Mouse (Mus musculus): ENCODE data around the gene Ubald2. TPM values are rescaled to one million over a fixed set of nuclear protein-coding genes. Genes with fewer than 3 reads are reported as not detected.

Gene Ubald2
- total and polyA plus RNA-seq, 3 experiments = 56.8 to 77.7 TPM; not detected in 1

GRCm38 (mm10) chr11:116447822-116448221, 13.9 kb downstream of the Ubald2 start:
- peak; percentile 38 for TF ChIP-seq SMC3 (IDR thresholded peaks at IDR 0.05; ENCODE audit: low read depth, low read length)
- TF ChIP-seq JUND (IDR thresholded peaks at IDR 0.05; ENCODE audit: low read depth, low read length) = no peak
- no peak for TF ChIP-seq ZMIZ1 (IDR thresholded peaks at IDR 0.05; ENCODE audit: low read depth, low read length)
- peak in 1 of 3 experiments; percentile 11; a peak in 1 of 6 replicates for TF ChIP-seq CTCF (IDR thresholded peaks at IDR 0.05 in 2 of 3, conservative IDR thresholded peaks at IDR 0.05 in 1 of 3; ENCODE audit: control insufficient read depth in 1 of 3, insufficient read depth in 1 of 3, low read depth in 2 of 3, low read length in 3 of 3, poor library complexity in 1 of 3, severe bottlenecking in 1 of 3)
- TF ChIP-seq UBTF (IDR thresholded peaks at IDR 0.05; ENCODE audit: borderline replicate concordance, insufficient read depth, low read depth, low read length) = no peak
- Histone ChIP-seq H3K79me2 (ENCODE audit: control insufficient read depth, insufficient read depth, low read length, poor library complexity) (no peaks in the 10 kb centered on the region), H3K9me3 (replicated peaks; ENCODE audit: insufficient read depth, low read length) (no peaks in the 10 kb centered on the region), H3K4me1 (ENCODE audit: control insufficient read depth in 1 of 2, insufficient read depth in 2 of 2, low read length in 2 of 2) (no peaks in the 10 kb centered on the region), H3K9ac (ENCODE audit: control insufficient read depth, low read depth, low read length, poor library complexity, severe bottlenecking) (no peak overlapping the region), H3K4me3 (ENCODE audit: control insufficient read depth in 1 of 2, insufficient read depth in 1 of 2, low read depth in 2 of 2, low read length in 2 of 2) (no peak overlapping the region), H3K27ac (ENCODE audit: control insufficient read depth, low read depth, low read length) (no peak overlapping the region), H3K36me3 (ENCODE audit: control insufficient read depth in 1 of 2, insufficient read depth in 2 of 2, low read length in 2 of 2) (no peaks in the 10 kb centered on the region), H3K27me3 (ENCODE audit: control insufficient read depth in 1 of 2, insufficient read depth in 2 of 2, low read length in 2 of 2) (no peaks in the 10 kb centered on the region)
- no peak for DNase-seq (ENCODE audit: low read depth, low spot score)

DNA sequence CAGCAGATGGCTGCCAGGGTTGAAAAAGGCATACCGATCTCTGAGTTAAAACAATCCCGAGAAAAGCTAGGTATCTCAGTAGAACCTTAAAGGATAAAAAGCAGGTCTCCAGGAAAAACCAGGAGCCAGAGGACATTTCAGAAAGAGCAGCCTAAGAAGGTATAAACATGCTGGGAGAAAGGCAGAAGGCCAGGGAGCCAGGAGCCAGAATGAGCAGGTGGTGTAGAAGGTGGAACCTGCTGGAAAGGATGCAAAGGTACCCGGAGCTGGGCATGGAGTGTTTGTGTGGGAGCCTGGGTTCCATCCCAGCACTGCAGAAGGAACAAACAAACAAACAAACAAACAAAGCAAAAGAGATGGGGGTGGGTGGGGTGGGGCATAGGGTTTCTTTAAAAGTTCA, 15.4 kb downstream of the Ubald2 start:
- no peaks in the 10 kb centered on the region for H3K9me3 ChIP-seq (replicated peaks; ENCODE audit: insufficient read depth, low read length)
- no peak overlapping the region for H3K9ac ChIP-seq (ENCODE audit: control insufficient read depth, low read depth, low read length, poor library complexity, severe bottlenecking)
- no peaks in the 10 kb centered on the region for H3K4me1 ChIP-seq (ENCODE audit: control insufficient read depth in 1 of 2, insufficient read depth in 2 of 2, low read length in 2 of 2)
- H3K79me2 ChIP-seq (ENCODE audit: control insufficient read depth, insufficient read depth, low read length, poor library complexity) = no peaks in the 10 kb centered on the region
- TF ChIP-seq MAZ (IDR thresholded peaks at IDR 0.05; ENCODE audit: low read depth, low read length) = no peak
- no peaks in the 10 kb centered on the region for H3K36me3 ChIP-seq (ENCODE audit: control insufficient read depth in 1 of 2, insufficient read depth in 2 of 2, low read length in 2 of 2)
- no peak for DNase-seq (ENCODE audit: low read depth, low spot score)
- H3K4me3 ChIP-seq (ENCODE audit: control insufficient read depth in 1 of 2, insufficient read depth in 1 of 2, low read depth in 2 of 2, low read length in 2 of 2) = no peak overlapping the region
- no peak overlapping the region for H3K27ac ChIP-seq (ENCODE audit: control insufficient read depth, low read depth, low read length)
- H3K27me3 ChIP-seq (ENCODE audit: control insufficient read depth in 1 of 2, insufficient read depth in 2 of 2, low read length in 2 of 2) = no peaks in the 10 kb centered on the region

- Histone ChIP-seq H3K4me3 (ENCODE audit: control insufficient read depth in 1 of 2, insufficient read depth in 1 of 2, low read depth in 2 of 2, low read length in 2 of 2) (no peak overlapping the region), H3K27me3 (ENCODE audit: control insufficient read depth in 1 of 2, insufficient read depth in 2 of 2, low read length in 2 of 2) (no peaks in the 10 kb centered on the region), H3K4me1 (ENCODE audit: control insufficient read depth in 1 of 2, insufficient read depth in 2 of 2, low read length in 2 of 2) (no peaks in the 10 kb centered on the region), H3K36me3 (ENCODE audit: control insufficient read depth in 1 of 2, insufficient read depth in 2 of 2, low read length in 2 of 2) (no peaks in the 10 kb centered on the region), H3K79me2 (ENCODE audit: control insufficient read depth, insufficient read depth, low read length, poor library complexity) (no peaks in the 10 kb centered on the region), H3K27ac (ENCODE audit: control insufficient read depth, low read depth, low read length) (no peak overlapping the region), H3K9ac (ENCODE audit: control insufficient read depth, low read depth, low read length, poor library complexity, severe bottlenecking) (no peak overlapping the region), H3K9me3 (replicated peaks; ENCODE audit: insufficient read depth, low read length) (no peaks in the 10 kb centered on the region)
- DNase-seq (ENCODE audit: low read depth, low spot score) = no peak
- TF ChIP-seq EP300 (IDR thresholded peaks at IDR 0.05; ENCODE audit: low read depth in 1 of 2, low read length in 2 of 2) (no peak), GABPA (IDR thresholded peaks at IDR 0.05; ENCODE audit: low read depth, low read length) (no peak), MAZ (IDR thresholded peaks at IDR 0.05; ENCODE audit: low read depth, low read length) (no peak), TAL1 (IDR thresholded peaks at IDR 0.05; ENCODE audit: low read length) (no peak), ETS1 (IDR thresholded peaks at IDR 0.05; ENCODE audit: low read depth, low read length) (no peak), CHD2 (IDR thresholded peaks at IDR 0.05; ENCODE audit: low read length) (no peak), ZKSCAN1 (IDR thresholded peaks at IDR 0.05; ENCODE audit: low read depth, low read length) (no peak), ZC3H11A (IDR thresholded peaks at IDR 0.05; ENCODE audit: low read depth, low read length) (no peak), NRF1 (IDR thresholded peaks at IDR 0.05; ENCODE audit: insufficient read depth, low read depth, low read length, poor library complexity, severe bottlenecking) (no peak), JUND (IDR thresholded peaks at IDR 0.05; ENCODE audit: low read depth, low read length) (no peak), MEF2A (IDR thresholded peaks at IDR 0.05; ENCODE audit: extremely low read depth, insufficient replicate concordance, low read depth, low read length, poor library complexity, severe bottlenecking) (no peak), ZNF384 (IDR thresholded peaks at IDR 0.05; ENCODE audit: low read depth, low read length) (no peak), MYB (IDR thresholded peaks at IDR 0.05; ENCODE audit: low read depth, low read length) (no peak), MAFK (IDR thresholded peaks at IDR 0.05; ENCODE audit: borderline replicate concordance, low read depth, low read length) (no peak), TCF12 (IDR thresholded peaks at IDR 0.05; ENCODE audit: low read depth, low read length) (no peak), POLR2AphosphoS2 (IDR thresholded peaks at IDR 0.05; ENCODE audit: low read length) (no peak), MYC (IDR thresholded peaks at IDR 0.05; ENCODE audit: low read depth, low read length) (no peak), KAT2A (conservative IDR thresholded peaks at IDR 0.05; ENCODE audit: low read depth, low read length) (no peak), USF2 (IDR thresholded peaks at IDR 0.05; ENCODE audit: borderline replicate concordance in 1 of 2, insufficient read depth in 1 of 2, low read depth in 1 of 2, low read length in 2 of 2) (no peak), CTCF (IDR thresholded peaks at IDR 0.05 in 2 of 3, conservative IDR thresholded peaks at IDR 0.05 in 1 of 3; ENCODE audit: control insufficient read depth in 1 of 3, insufficient read depth in 1 of 3, low read depth in 2 of 3, low read length in 3 of 3, poor library complexity in 1 of 3, severe bottlenecking in 1 of 3) (no peak)
These were observed 20.0 kb downstream of the Ubald2 start for GRCm38 (mm10) chr11:116453889-116454288.
